8 mouse cellular contexts compared by ENCODE assay signal in genomic region chr3:32510375-32511190, GRCm38 (mm10). TPM values are rescaled to one million over a fixed set of nuclear protein-coding genes. Genes with fewer than 3 reads are reported as not detected.
DNase-seq lines count a peak whose midpoint lies in the region; ATAC-seq and TF ChIP-seq lines count a peak whose summit lies in the region.

No protein-coding gene starts in this region.

- peaks cover 8% of the 10 kb centered on the region; the same call in 1 of the 2 replicates for H3K36me3 ChIP-seq in ES-Bruce4 (ENCODE audit: control insufficient read depth, insufficient read depth, low read length, poor library complexity, severe bottlenecking)
- H3K36me3 ChIP-seq in forebrain, embryonic 14.5 days (ENCODE audit: control insufficient read depth, insufficient read depth, low read length): peaks cover 10% of the 10 kb centered on the region

- H3K9ac ChIP-seq in ES-Bruce4 (ENCODE audit: low read depth, poor library complexity, severe bottlenecking): peak overlapping the region; percentile 96
- peak overlapping the region; percentile 89 for H3K9ac ChIP-seq in forebrain, embryonic 14.5 days (ENCODE audit: low read length)

- intact Hi-C loops in heart, postnatal 25 days (cut with DNase I): loop anchor here (1.0 to 5.0 kb wide), 3 partner anchors 18 to 187 kb away; partner anchors contain the start of gene Pik3ca

- TF ChIP-seq EP300 in ES-Bruce4 (IDR thresholded peaks at IDR 0.05; ENCODE audit: insufficient read depth, low read depth, low read length): no peak

- H3K9me3 ChIP-seq in ES-Bruce4 (replicated peaks; ENCODE audit: control insufficient read depth, insufficient read depth, low read length, poor library complexity, severe bottlenecking): no peaks in the 10 kb centered on the region
- H3K9me3 ChIP-seq in forebrain, embryonic 14.5 days (replicated peaks; ENCODE audit: control insufficient read depth, low read length): no peaks in the 10 kb centered on the region

- peak overlapping the region; percentile 95 for H3K4me3 ChIP-seq in ES-Bruce4 (ENCODE audit: low read depth, low read length)
- H3K4me3 ChIP-seq in forebrain, embryonic 14.5 days (ENCODE audit: low read depth, low read length): peak overlapping the region; percentile 91
- peak overlapping the region; percentile 67 for H3K4me3 ChIP-seq in lung, adult 2 months (replicated peaks; ENCODE audit: extremely low read depth, low read depth, low read length)

- DNase-seq in forebrain, embryonic 14.5 days (ENCODE audit: low spot score): peak; percentile 92
- DNase-seq in heart, postnatal 25 days (ENCODE audit: low spot score): peak; percentile 94
- DNase-seq in layer of hippocampus, adult 18-20 months (ENCODE audit: low spot score in 2 of 2): peak; percentile 89 to 95
- peak; percentile 98 for DNase-seq in lung, adult 2 months
- peak; percentile 86 to 89 for DNase-seq in thymus, adult 18-20 months

- peak; percentile 89 for ATAC-seq in cerebellum, adult (ENCODE audit: insufficient number of reproducible peaks, low FRiP score, low TSS enrichment)
- ATAC-seq in forebrain, embryonic 14.5 days: peak; percentile 91
- ATAC-seq in neutrophil, adult 5-6 weeks (ENCODE audit: extremely low read depth, insufficient number of reproducible peaks, low FRiP score, poor library complexity, severe bottlenecking): peak; percentile 86

- TF ChIP-seq POLR2A in ES-Bruce4 (IDR thresholded peaks at IDR 0.05; ENCODE audit: insufficient read depth, low read length): no peak
- peak; percentile 76; the same call in 1 of the 2 replicates for TF ChIP-seq POLR2A in lung, adult 2 months (IDR thresholded peaks at IDR 0.05; ENCODE audit: borderline replicate concordance, extremely low read depth, low read depth, low read length)

- under 1% methylated on average over 58 of the region's 69 CpGs for WGBS in forebrain, embryonic 14.5 days
- WGBS in lung, adult 2 months: under 1% methylated on average over 69 of the region's 69 CpGs

- no peak overlapping the region; the same call in 1 of the 2 replicates for H3K27ac ChIP-seq in ES-Bruce4 (ENCODE audit: insufficient read depth, low read length)
- peak overlapping the region; percentile 67; the same call in 1 of the 2 replicates for H3K27ac ChIP-seq in forebrain, embryonic 14.5 days (ENCODE audit: low read depth, low read length)

- peak overlapping the region; percentile 80 for H3K4me2 ChIP-seq in forebrain, embryonic 14.5 days (ENCODE audit: low read length)

- TF ChIP-seq CTCF in ES-Bruce4 (IDR thresholded peaks at IDR 0.05; ENCODE audit: low read depth, low read length): peak; percentile 90
- peak; percentile 84 for TF ChIP-seq CTCF in lung, adult 2 months (IDR thresholded peaks at IDR 0.05; ENCODE audit: insufficient read depth, low read length)

- no peaks in the 10 kb centered on the region for H3K27me3 ChIP-seq in ES-Bruce4 (ENCODE audit: control insufficient read depth, insufficient read depth, low read length, poor library complexity, severe bottlenecking)
- H3K27me3 ChIP-seq in forebrain, embryonic 14.5 days (replicated peaks; ENCODE audit: control insufficient read depth, insufficient read depth, low read length): no peaks in the 10 kb centered on the region

- peaks cover 5% of the 10 kb centered on the region for H3K4me1 ChIP-seq in ES-Bruce4 (ENCODE audit: control insufficient read depth, insufficient read depth, low read length)
- peaks cover 16% of the 10 kb centered on the region for H3K4me1 ChIP-seq in forebrain, embryonic 14.5 days (ENCODE audit: control insufficient read depth, insufficient read depth, low read length)
- peaks cover 7% of the 10 kb centered on the region for H3K4me1 ChIP-seq in lung, adult 2 months (ENCODE audit: control insufficient read depth, insufficient read depth, low read length)

RNA-seq across cellular contexts. Expression of gene Zfp639, which starts 0.5 kb away (rescaled TPM):
- 49.8 and 55.1 TPM in 2 replicates for polyA plus RNA-seq in ES-Bruce4 (2011; ENCODE audit: insufficient read depth, insufficient read length, low read depth, missing spikeins)
- 43.6 and 49.0 TPM in 2 replicates for polyA plus RNA-seq in forebrain, embryonic 14.5 days (2014; fragmentation: Nextera tagmentation; extraction: Ambion mirVana)
- 10 to 100 TPM; 21.0 to 21.7 TPM for total RNA-seq in heart, postnatal 25 days (2021)
- 10 to 100 TPM; 32.0 to 35.3 TPM for total RNA-seq in layer of hippocampus, adult 18-20 months (2021)
- 21.6 and 33.8 TPM in 2 replicates for polyA plus RNA-seq in lung, adult 2 months (2012; rRNA removed)
- total RNA-seq in neutrophil, adult 5-6 weeks (2017): 52.8 and 83.5 TPM in 2 replicates

RNA-seq across cellular contexts. Expression of gene Kcnmb3, which starts 18.6 kb away (rescaled TPM):
- polyA plus RNA-seq in ES-Bruce4 (2011; ENCODE audit: insufficient read depth, insufficient read length, low read depth, missing spikeins): not detected in 2 replicates
- polyA plus RNA-seq in forebrain, embryonic 14.5 days (2014; fragmentation: Nextera tagmentation; extraction: Ambion mirVana): not detected in 2 replicates
- under 1 TPM in 1 of 2 experiments, not detected in 1; 0.29 TPM for total RNA-seq in heart, postnatal 25 days (2021)
- under 1 TPM in 1 of 2 experiments, not detected in 1; 0.76 TPM for total RNA-seq in layer of hippocampus, adult 18-20 months (2021)
- polyA plus RNA-seq in lung, adult 2 months (2012; rRNA removed): 0.08 TPM in 1 of 2 replicates, not detected in the other
- total RNA-seq in neutrophil, adult 5-6 weeks (2017): 0.37 and 0.58 TPM in 2 replicates

RNA-seq across cellular contexts. Expression of gene Mfn1, which starts 18.7 kb away (rescaled TPM):
- 57.0 and 57.2 TPM in 2 replicates for polyA plus RNA-seq in ES-Bruce4 (2011; ENCODE audit: insufficient read depth, insufficient read length, low read depth, missing spikeins)
- polyA plus RNA-seq in forebrain, embryonic 14.5 days (2014; fragmentation: Nextera tagmentation; extraction: Ambion mirVana): 25.0 and 27.5 TPM in 2 replicates
- 100 to 1,000 TPM; 434 to 472 TPM for total RNA-seq in heart, postnatal 25 days (2021)
- total RNA-seq in layer of hippocampus, adult 18-20 months (2021): 10 to 100 TPM; 86.7 to 88.5 TPM
- polyA plus RNA-seq in lung, adult 2 months (2012; rRNA removed): 8.0 and 12.4 TPM in 2 replicates
- total RNA-seq in neutrophil, adult 5-6 weeks (2017): 68.8 and 70.3 TPM in 2 replicates
